In the genomic region with DNA sequence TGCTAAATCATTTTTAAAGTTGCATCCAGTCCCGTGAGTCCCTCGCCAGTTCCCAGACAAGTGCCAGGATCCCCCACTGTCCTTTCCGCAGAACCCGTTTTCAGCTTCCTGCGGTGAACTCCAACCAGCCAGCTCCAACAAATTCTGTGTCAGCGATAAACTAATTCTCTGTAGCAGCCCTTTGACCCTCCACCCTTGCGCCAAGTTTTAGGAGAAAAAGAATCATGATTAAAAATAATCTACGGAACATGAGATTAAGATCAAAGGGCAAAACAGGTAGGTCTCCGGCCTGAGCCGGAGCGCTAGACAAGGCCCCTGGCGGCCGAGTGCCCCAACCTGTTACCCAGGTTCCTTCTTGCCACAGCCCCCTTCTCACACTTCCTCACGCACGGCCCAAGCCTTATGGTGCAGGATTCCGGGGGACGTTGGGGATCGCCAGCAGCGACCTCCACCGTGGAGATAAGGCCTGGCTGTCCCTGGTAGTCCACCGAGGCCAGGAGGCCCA, we compare ENCODE assay signal across 1 mouse cellular context.
TF ChIP-seq lines count a peak whose summit lies in the region.

No protein-coding gene starts in this region.

TF ChIP-seq in MEL, 35 proteins besides CTCF, POLR2A, EP300 and RAD21:
- 0 out of 2 replicates have a peak, but pooled peaks have one; percentile 2 for TF ChIP-seq GATA1 (IDR thresholded peaks at IDR 0.05; ENCODE audit: low read depth, low read length)
- TF ChIP-seq MAZ (IDR thresholded peaks at IDR 0.05; ENCODE audit: low read depth, low read length): no peak
- TF ChIP-seq UBTF (IDR thresholded peaks at IDR 0.05; ENCODE audit: borderline replicate concordance, insufficient read depth, low read depth, low read length): 0 out of 2 replicates have a peak, but pooled peaks have one; percentile 54
